Mouse (Mus musculus): ENCODE results near the gene Rims3.

Rims3 gene

GRCm38 (mm10) chr4:120855360-120856060, 894 bp downstream of the Rims3 start:
- no peak for DNase-seq

- DNase-seq = no peak
Observed at GRCm38 (mm10) chr4:120856376-120856775, 1.8 kb downstream of the Rims3 start.

GRCm38 (mm10) chr4:120859865-120860264, 5.2 kb downstream of the Rims3 start:
- DNase-seq = no peak

GRCm38 (mm10) chr4:120866211-120866610, 11.6 kb downstream of the Rims3 start:
- no peak for DNase-seq

- DNase-seq = no peak
Observed at GRCm38 (mm10) chr4:120868246-120868645, 13.6 kb downstream of the Rims3 start.

GRCm38 (mm10) chr4:120868988-120869387, 14.4 kb downstream of the Rims3 start:
- no peak for DNase-seq

GRCm38 (mm10) chr4:120870262-120870748, 15.7 kb downstream of the Rims3 start:
- no peak for DNase-seq

GRCm38 (mm10) chr4:120875961-120876360, 21.3 kb downstream of the Rims3 start:
- DNase-seq = no peak

- no peak for DNase-seq
Observed at GRCm38 (mm10) chr4:120878728-120879127, 24.1 kb downstream of the Rims3 start.

GRCm38 (mm10) chr4:120879386-120879785, 24.8 kb downstream of the Rims3 start:
- no peak for DNase-seq

GRCm38 (mm10) chr4:120880731-120881432, 26.3 kb downstream of the Rims3 start:
- DNase-seq = no peak

- peak; percentile 68 for DNase-seq
Observed at GRCm38 (mm10) chr4:120882002-120882625, 27.5 kb downstream of the Rims3 start.

- no peak for DNase-seq
Observed at GRCm38 (mm10) chr4:120885208-120886120, 30.8 kb downstream of the Rims3 start.

GRCm38 (mm10) chr4:120886131-120886530, 31.5 kb downstream of the Rims3 start:
- DNase-seq = no peak

GRCm38 (mm10) chr4:120886811-120887210, 32.2 kb downstream of the Rims3 start:
- DNase-seq = no peak

- peak; percentile 54 for DNase-seq
Observed at GRCm38 (mm10) chr4:120887381-120888112, 32.9 kb downstream of the Rims3 start.

GRCm38 (mm10) chr4:120888884-120889283, 34.3 kb downstream of the Rims3 start:
- DNase-seq = no peak

- DNase-seq = no peak
Observed at GRCm38 (mm10) chr4:120890754-120891440, 36.3 kb downstream of the Rims3 start.

GRCm38 (mm10) chr4:120891960-120892359, 37.3 kb downstream of the Rims3 start:
- DNase-seq = no peak

- DNase-seq = no peak
Observed at GRCm38 (mm10) chr4:120892516-120892915, 37.9 kb downstream of the Rims3 start.

GRCm38 (mm10) chr4:120893656-120894401, 39.2 kb downstream of the Rims3 start:
- DNase-seq = no peak

All from thymus, postnatal 14 days (tissue).